Mouse (Mus musculus) heart, embryonic 15.5 days (tissue): ENCODE measurements around the gene Actn2. TPM values are rescaled to one million over a fixed set of nuclear protein-coding genes. Genes with fewer than 3 reads are reported as not detected.

Experiments
- ATAC-seq: fragments of 200-750 bp; cut with Nextera tagmentation; replicated peaks from 2 replicates; pipeline ENCODE4 v1.8.0; 2017; ENCODE audit warnings: low read depth, moderate TSS enrichment; ENCODE audit not compliant: insufficient number of reproducible peaks, insufficient read depth, low FRiP score
- H3K27ac ChIP-seq: fragments of 300-500 bp; sonication (generic); 2 replicates; pipeline ENCODE4 v1.5.1; 2015; ENCODE audit warnings: mild to moderate bottlenecking, inconsistent platforms
- H3K27me3 ChIP-seq: fragments of 300-500 bp; sonication (generic); 2 replicates; pipeline ENCODE4 v1.6.1; 2015; ENCODE audit warnings: inconsistent platforms
- H3K36me3 ChIP-seq: fragments of 300-500 bp; sonication (generic); 2 replicates; pipeline ENCODE4 v1.6.1; 2015; ENCODE audit warnings: mild to moderate bottlenecking, inconsistent platforms
- H3K4me1 ChIP-seq: fragments of 300-500 bp; sonication (generic); replicated peaks from 2 replicates; pipeline ENCODE4 v1.6.1; 2015; ENCODE audit warnings: inconsistent platforms
- H3K4me2 ChIP-seq: fragments of 300-500 bp; sonication (generic); 2 replicates; pipeline ENCODE4 v1.6.1; 2015; ENCODE audit warnings: inconsistent platforms, mild to moderate bottlenecking, moderate library complexity
- H3K4me3 ChIP-seq: fragments of 300-500 bp; sonication (generic); 2 replicates; pipeline ENCODE4 v1.5.1; 2015; ENCODE audit warnings: mild to moderate bottlenecking, inconsistent platforms
- H3K9ac ChIP-seq: fragments of 300-500 bp; sonication (generic); 2 replicates; pipeline ENCODE4 v1.6.1; 2015; ENCODE audit warnings: mild to moderate bottlenecking, inconsistent platforms
- H3K9me3 ChIP-seq: fragments of 300-500 bp; sonication (generic); replicated peaks from 2 replicates; pipeline ENCODE4 v1.6.1; 2016; ENCODE audit warnings: inconsistent platforms
- WGBS: fragments of 180-500 bp; shearing (Covaris S2); methylation state at CpG from one replicate; pipeline ENCODE4 v1.1.7; 2015; ENCODE audit warnings: mixed read lengths; 5-methylcytosine and 5-hydroxymethylcytosine counted together
- polyA plus RNA-seq: library from polyadenylated mRNA; unstranded; fragments of >200 nt; fragmentation: Nextera tagmentation; extraction: Ambion mirVana; gene quantifications from 2 replicates; pipeline ENCODE4 v1.2.1, GENCODE M21; 2015

Gene Actn2
- polyA plus RNA-seq, 1 experiment from 2014 or later = 1,519 TPM

GRCm38 (mm10) chr13:12346837-12347236 lies 6.3 kb upstream of the Actn2 start:
- Histone ChIP-seq H3K9ac (no peak overlapping the region), H3K9me3 (no peaks in the 10 kb centered on the region), H3K27me3 (no peaks in the 10 kb centered on the region), H3K36me3 (no peaks in the 10 kb centered on the region), H3K4me1 (no peaks in the 10 kb centered on the region; the same call in 1 of the 2 replicates), H3K4me2 (no peak overlapping the region), H3K27ac (no peak overlapping the region), H3K4me3 (no peak overlapping the region)
- 48% methylated on average over 3 of the region's 3 CpGs for whole genome bisulfite sequencing
- no peak for ATAC-seq

- peaks cover 11% of the 10 kb centered on the region for H3K4me1 ChIP-seq
- no peak overlapping the region for H3K27ac ChIP-seq
- peak overlapping the region; percentile 61; the same call in 1 of the 2 replicates for H3K4me2 ChIP-seq
- no peaks in the 10 kb centered on the region for H3K27me3 ChIP-seq
- no peak overlapping the region for H3K9ac ChIP-seq
- no peaks in the 10 kb centered on the region for H3K9me3 ChIP-seq
- ATAC-seq = no peak
- H3K4me3 ChIP-seq = no peak overlapping the region
- no peaks in the 10 kb centered on the region for H3K36me3 ChIP-seq
- 46% methylated on average over 6 of the region's 6 CpGs for whole genome bisulfite sequencing
Observed at GRCm38 (mm10) chr13:12341447-12341846, 887 bp upstream of the Actn2 start.

GRCm38 (mm10) chr13:12339446-12339845 lies 1.1 kb downstream of the Actn2 start:
- Histone ChIP-seq H3K4me2 (peak overlapping the region; percentile 61), H3K4me1 (peaks cover 18% of the 10 kb centered on the region), H3K36me3 (no peaks in the 10 kb centered on the region), H3K4me3 (peak overlapping the region; percentile 68), H3K27ac (peak overlapping the region; percentile 91), H3K9ac (peak overlapping the region; percentile 65), H3K9me3 (no peaks in the 10 kb centered on the region), H3K27me3 (no peaks in the 10 kb centered on the region)
- 0 out of 2 replicates have a peak, but pooled peaks have one; percentile 5 for ATAC-seq

GRCm38 (mm10) chr13:12337752-12338151 lies 2.8 kb downstream of the Actn2 start:
- H3K27me3 ChIP-seq = no peaks in the 10 kb centered on the region
- H3K4me3 ChIP-seq = peak overlapping the region; percentile 68
- H3K4me2 ChIP-seq = peak overlapping the region; percentile 62
- H3K9ac ChIP-seq = peak overlapping the region; percentile 57; the same call in 1 of the 2 replicates
- peak overlapping the region; percentile 91 for H3K27ac ChIP-seq
- H3K36me3 ChIP-seq = no peaks in the 10 kb centered on the region
- no peaks in the 10 kb centered on the region for H3K9me3 ChIP-seq
- 46% methylated on average over 7 of the region's 7 CpGs for WGBS
- ATAC-seq = peak; percentile 83
- H3K4me1 ChIP-seq = peaks cover 30% of the 10 kb centered on the region

GRCm38 (mm10) chr13:12334016-12334415 lies 6.5 kb downstream of the Actn2 start:
- Histone ChIP-seq H3K9ac (peak overlapping the region; percentile 56), H3K4me1 (peaks cover 36% of the 10 kb centered on the region), H3K4me3 (peak overlapping the region; percentile 34), H3K27me3 (no peaks in the 10 kb centered on the region), H3K27ac (peak overlapping the region; percentile 70), H3K36me3 (no peaks in the 10 kb centered on the region), H3K9me3 (no peaks in the 10 kb centered on the region), H3K4me2 (peak overlapping the region; percentile 56)
- 41% methylated on average over 12 of the region's 12 CpGs for WGBS
- no peak for ATAC-seq

- H3K9ac ChIP-seq = peak overlapping the region; percentile 21; the same call in 1 of the 2 replicates
- over 99% methylated on average over 5 of the region's 5 CpGs for WGBS
- H3K27ac ChIP-seq = no peak overlapping the region
- no peak for ATAC-seq
- H3K36me3 ChIP-seq = no peaks in the 10 kb centered on the region
- peak overlapping the region; percentile 13; the same call in 1 of the 2 replicates for H3K4me2 ChIP-seq
- peaks cover 58% of the 10 kb centered on the region for H3K4me1 ChIP-seq
- no peak overlapping the region for H3K4me3 ChIP-seq
- H3K9me3 ChIP-seq = no peaks in the 10 kb centered on the region
- no peaks in the 10 kb centered on the region for H3K27me3 ChIP-seq
Observed at GRCm38 (mm10) chr13:12331528-12331927, 9.0 kb downstream of the Actn2 start.

- peaks cover 67% of the 10 kb centered on the region for H3K4me1 ChIP-seq
Observed at GRCm38 (mm10) chr13:12328392-12328791, 12.2 kb downstream of the Actn2 start.

GRCm38 (mm10) chr13:12327577-12327976 lies 13.0 kb downstream of the Actn2 start:
- Histone ChIP-seq H3K4me3 (no peak overlapping the region), H3K27ac (peak overlapping the region; percentile 94), H3K27me3 (no peaks in the 10 kb centered on the region), H3K4me1 (peaks cover 68% of the 10 kb centered on the region), H3K9me3 (no peaks in the 10 kb centered on the region), H3K36me3 (no peaks in the 10 kb centered on the region), H3K4me2 (peak overlapping the region; percentile 23; the same call in 1 of the 2 replicates), H3K9ac (no peak overlapping the region)
- WGBS = 66% methylated on average over 6 of the region's 6 CpGs
- ATAC-seq = no peak

More at GRCm38 (mm10) chr13:12328392-12328791, 12.2 kb downstream of the Actn2 start:
- Histone ChIP-seq H3K27me3 (no peaks in the 10 kb centered on the region), H3K27ac (peak overlapping the region; percentile 94; the same call in 1 of the 2 replicates), H3K9me3 (no peaks in the 10 kb centered on the region), H3K4me3 (no peak overlapping the region), H3K9ac (no peak overlapping the region), H3K4me2 (no peak overlapping the region), H3K36me3 (no peaks in the 10 kb centered on the region)
- 65% methylated on average over 4 of the region's 4 CpGs for WGBS
- ATAC-seq = no peak

GRCm38 (mm10) chr13:12323076-12323625 lies 17.4 kb downstream of the Actn2 start:
- Histone ChIP-seq H3K9me3 (no peaks in the 10 kb centered on the region), H3K36me3 (no peaks in the 10 kb centered on the region), H3K4me3 (no peak overlapping the region), H3K4me2 (peak overlapping the region; percentile 40), H3K4me1 (peaks cover 70% of the 10 kb centered on the region), H3K27me3 (no peaks in the 10 kb centered on the region), H3K27ac (peak overlapping the region; percentile 94), H3K9ac (0 out of 2 replicates have a peak overlapping the region, but pooled peaks have one; percentile 32)
- WGBS = 56% methylated on average over 12 of the region's 12 CpGs
- ATAC-seq = peak; percentile 43; the same call in 1 of the 2 replicates

GRCm38 (mm10) chr13:12320148-12320547 lies 20.4 kb downstream of the Actn2 start:
- H3K4me1 ChIP-seq = peaks cover 61% of the 10 kb centered on the region
- WGBS = 36% methylated on average over 2 of the region's 2 CpGs
- peak overlapping the region; percentile 41; the same call in 1 of the 2 replicates for H3K9ac ChIP-seq
- no peaks in the 10 kb centered on the region for H3K9me3 ChIP-seq
- ATAC-seq = peak; percentile 74
- no peak overlapping the region for H3K4me3 ChIP-seq
- no peaks in the 10 kb centered on the region; the same call in 1 of the 2 replicates for H3K36me3 ChIP-seq
- peak overlapping the region; percentile 94 for H3K27ac ChIP-seq
- H3K4me2 ChIP-seq = peak overlapping the region; percentile 36
- H3K27me3 ChIP-seq = no peaks in the 10 kb centered on the region

GRCm38 (mm10) chr13:12318017-12318416 lies 22.5 kb downstream of the Actn2 start:
- Histone ChIP-seq H3K4me2 (peak overlapping the region; percentile 2; the same call in 1 of the 2 replicates), H3K36me3 (no peaks in the 10 kb centered on the region; the same call in 1 of the 2 replicates), H3K9ac (peak overlapping the region; percentile 11; the same call in 1 of the 2 replicates), H3K9me3 (no peaks in the 10 kb centered on the region), H3K4me3 (no peak overlapping the region), H3K27ac (peak overlapping the region; percentile 94), H3K27me3 (no peaks in the 10 kb centered on the region), H3K4me1 (peaks cover 51% of the 10 kb centered on the region)
- ATAC-seq = no peak; the same call in 1 of the 2 replicates
- WGBS = 33% methylated on average over 5 of the region's 5 CpGs
